Mouse (Mus musculus): ENCODE measurements around the gene Siglece.

Gene Siglece

GRCm38 (mm10) chr7:43633940-43634339, 26.0 kb downstream of the Siglece start:
- in situ Hi-C loops (cut with MboI, MseI): no loop called here

GRCm38 (mm10) chr7:43625794-43626422, 34.1 kb downstream of the Siglece start:
- in situ Hi-C loops (cut with MboI, MseI): no loop called here

- in situ Hi-C loops (cut with MboI, MseI): no loop called here
Observed at GRCm38 (mm10) chr7:43625065-43625464, 34.9 kb downstream of the Siglece start.

- in situ Hi-C loops (cut with MboI, MseI): no loop called here
Observed at GRCm38 (mm10) chr7:43623819-43624218, 36.1 kb downstream of the Siglece start.

GRCm38 (mm10) chr7:43622927-43623326, 37.0 kb downstream of the Siglece start:
- in situ Hi-C loops (cut with MboI, MseI): no loop called here

GRCm38 (mm10) chr7:43613816-43614551, 46.0 kb downstream of the Siglece start:
- in situ Hi-C loops (cut with MboI, MseI): no loop called here

- in situ Hi-C loops (cut with MboI, MseI): no loop called here
Observed at GRCm38 (mm10) chr7:43608316-43608824, 51.6 kb downstream of the Siglece start.

GRCm38 (mm10) chr7:43607743-43608287, 52.1 kb downstream of the Siglece start:
- in situ Hi-C loops (cut with MboI, MseI): no loop called here

- in situ Hi-C loops (cut with MboI, MseI): no loop called here
Observed at GRCm38 (mm10) chr7:43606896-43607742, 52.8 kb downstream of the Siglece start, which contains the start of gene Zfp819. Zfp819 (plus strand) TSS chr7:43607169.

GRCm38 (mm10) chr7:43601884-43602283, 58.1 kb downstream of the Siglece start:
- in situ Hi-C loops (cut with MboI, MseI): no loop called here
